Mouse (Mus musculus) C2C12 (cell line): ENCODE results near the gene Cdv3. TPM values are rescaled to one million over a fixed set of nuclear protein-coding genes. Genes with fewer than 3 reads are reported as not detected.

ENCODE experiments used
- H3K27me3 ChIP-seq: one replicate; pipeline ENCODE4 v1.6.1; 2011; ENCODE audit not compliant: control insufficient read depth, insufficient read depth, insufficient read length
- H3K36me3 ChIP-seq: one replicate; pipeline ENCODE4 v1.6.1; 2011; ENCODE audit not compliant: control insufficient read depth, insufficient read depth
- H3K4me3 ChIP-seq: one replicate; pipeline ENCODE4 v1.5.1; 2011; ENCODE audit warnings: mild to moderate bottlenecking, control low read depth; ENCODE audit not compliant: poor library complexity, insufficient read depth, severe bottlenecking
- H3K79me2 ChIP-seq: one replicate; pipeline ENCODE4 v1.6.1; 2011; ENCODE audit not compliant: control insufficient read depth, insufficient read depth
- H3K79me3 ChIP-seq: one replicate; pipeline ENCODE4 v1.6.1; 2011; ENCODE audit warnings: low read depth, control low read depth
- H3ac ChIP-seq: one replicate; pipeline ENCODE3; 2011; ENCODE audit warnings: low read depth; ENCODE audit not compliant: control insufficient read depth, insufficient read length
- CEBPB ChIP-seq: IDR thresholded peaks from one replicate; pipeline ENCODE4 v1.6.1; 2011; ENCODE audit warnings: low read depth, mild to moderate bottlenecking, control low read depth, moderate library complexity
- CTCF ChIP-seq: IDR thresholded peaks from one replicate; pipeline ENCODE4 v1.5.1; 2011; ENCODE audit not compliant: control insufficient read depth, insufficient read depth, insufficient read length
- FOSL1 ChIP-seq: IDR thresholded peaks from one replicate; pipeline ENCODE4 v1.8.0; 2011; ENCODE audit warnings: mild to moderate bottlenecking, low read length; ENCODE audit not compliant: poor library complexity, insufficient read depth, severe bottlenecking
- MAX ChIP-seq: IDR thresholded peaks from one replicate; pipeline ENCODE4 v1.6.1; 2011; ENCODE audit warnings: mild to moderate bottlenecking, control low read depth
- MYOD1 ChIP-seq: IDR thresholded peaks from one replicate; pipeline ENCODE4 v1.6.1; 2011; ENCODE audit warnings: low read depth; ENCODE audit not compliant: control insufficient read depth, insufficient read length
- MYOG ChIP-seq: IDR thresholded peaks from one replicate; pipeline ENCODE4 v1.6.1; 2011; ENCODE audit not compliant: control insufficient read depth, insufficient read length; ENCODE audit errors: extremely low read depth
- USF1 ChIP-seq: IDR thresholded peaks from one replicate; pipeline ENCODE4 v1.6.1; 2011; ENCODE audit warnings: low read depth, mild to moderate bottlenecking, control low read depth, moderate library complexity
- polyA plus RNA-seq: library from polyadenylated mRNA; unstranded; fragments of >200 nt; fragmentation: generic; extraction: Trizol; gene quantifications from one replicate; pipeline ENCODE4 v1.2.1, GENCODE M21; 2012; ENCODE audit warnings: missing spikeins

Cdv3 gene
- polyA plus RNA-seq, 1 experiment: 89.2 TPM

- H3K4me3 ChIP-seq: no peak overlapping the region
- no peaks in the 10 kb centered on the region for H3K27me3 ChIP-seq
- TF ChIP-seq USF1 (no peak), MAX (no peak), MYOD1 (no peak), CEBPB (no peak), MYOG (no peak), CTCF (no peak), FOSL1 (no peak)
- H3K36me3 ChIP-seq: no peaks in the 10 kb centered on the region
- no peaks in the 10 kb centered on the region for H3K79me3 ChIP-seq
- H3K79me2 ChIP-seq: no peaks in the 10 kb centered on the region
- H3ac ChIP-seq: no peak overlapping the region
These were observed 20.0 kb upstream of the Cdv3 start for GRCm38 (mm10) chr9:103385600-103385999.

- no peaks in the 10 kb centered on the region for H3K79me3 ChIP-seq
- no peak for TF ChIP-seq MYOG
- TF ChIP-seq MYOD1: no peak
- no peak for TF ChIP-seq CTCF
- TF ChIP-seq USF1: no peak
- TF ChIP-seq CEBPB: no peak
These were observed 18.6 kb upstream of the Cdv3 start for GRCm38 (mm10) chr9:103384141-103384796.

GRCm38 (mm10) chr9:103383576-103383975 is 17.9 kb upstream of the Cdv3 start:
- no peaks in the 10 kb centered on the region for H3K79me2 ChIP-seq
- no peak overlapping the region for H3ac ChIP-seq
- no peaks in the 10 kb centered on the region for H3K27me3 ChIP-seq
- H3K79me3 ChIP-seq: no peaks in the 10 kb centered on the region
- no peak for TF ChIP-seq MAX
- TF ChIP-seq MYOD1: no peak
- TF ChIP-seq CTCF: no peak
- no peak for TF ChIP-seq CEBPB
- no peak for TF ChIP-seq MYOG
- TF ChIP-seq USF1: no peak
- TF ChIP-seq FOSL1: no peak
- H3K36me3 ChIP-seq: no peaks in the 10 kb centered on the region
- H3K4me3 ChIP-seq: no peak overlapping the region

More at GRCm38 (mm10) chr9:103384141-103384796, 18.6 kb upstream of the Cdv3 start:
- Histone ChIP-seq H3K4me3 (no peak overlapping the region), H3K27me3 (no peaks in the 10 kb centered on the region), H3ac (no peak overlapping the region), H3K79me2 (no peaks in the 10 kb centered on the region), H3K36me3 (no peaks in the 10 kb centered on the region)

GRCm38 (mm10) chr9:103382989-103383388 is 17.3 kb upstream of the Cdv3 start:
- Histone ChIP-seq H3ac (no peak overlapping the region), H3K79me3 (no peaks in the 10 kb centered on the region), H3K4me3 (no peak overlapping the region), H3K79me2 (no peaks in the 10 kb centered on the region), H3K27me3 (no peaks in the 10 kb centered on the region), H3K36me3 (no peaks in the 10 kb centered on the region)
- no peak for TF ChIP-seq CTCF
- no peak for TF ChIP-seq CEBPB
- TF ChIP-seq FOSL1: no peak
- TF ChIP-seq MAX: no peak
- no peak for TF ChIP-seq USF1
- no peak for TF ChIP-seq MYOG
- no peak for TF ChIP-seq MYOD1

- no peak for TF ChIP-seq CEBPB
- no peak for TF ChIP-seq USF1
- no peak for TF ChIP-seq MAX
- TF ChIP-seq FOSL1: no peak
- TF ChIP-seq MYOD1: no peak
- no peak for TF ChIP-seq CTCF
- no peak for TF ChIP-seq MYOG
- Histone ChIP-seq H3K79me3 (no peaks in the 10 kb centered on the region), H3K4me3 (no peak overlapping the region), H3K36me3 (no peaks in the 10 kb centered on the region), H3K27me3 (no peaks in the 10 kb centered on the region), H3ac (no peak overlapping the region), H3K79me2 (no peaks in the 10 kb centered on the region)
These were observed 14.9 kb upstream of the Cdv3 start for GRCm38 (mm10) chr9:103380566-103380965.

GRCm38 (mm10) chr9:103379199-103379598 is 13.6 kb upstream of the Cdv3 start:
- Histone ChIP-seq H3ac (no peak overlapping the region), H3K36me3 (no peaks in the 10 kb centered on the region), H3K4me3 (no peak overlapping the region), H3K79me2 (no peaks in the 10 kb centered on the region), H3K79me3 (no peaks in the 10 kb centered on the region), H3K27me3 (no peaks in the 10 kb centered on the region)
- TF ChIP-seq CEBPB (no peak), CTCF (no peak), FOSL1 (no peak), MYOG (no peak), USF1 (no peak), MAX (no peak), MYOD1 (no peak)
